Mouse (Mus musculus) spleen, adult 2 months (tissue): ENCODE measurements around the gene Pole.

Source experiments
- CTCF ChIP-seq: fragments of 200-500 bp; IDR thresholded peaks from 2 replicates; pipeline ENCODE4 v1.5.1; 2011; ENCODE audit warnings: mild to moderate bottlenecking, inconsistent platforms; ENCODE audit not compliant: insufficient read depth, insufficient read length, insufficient replicate concordance; ENCODE audit errors: extremely low read depth
- POLR2A ChIP-seq: fragments of 200-500 bp; IDR thresholded peaks from 2 replicates; pipeline ENCODE4 v1.6.1; 2011; ENCODE audit warnings: low read depth, low read length, inconsistent platforms

- TF ChIP-seq POLR2A (no peak), CTCF (no peak)
Observed at GRCm38 (mm10) chr5:110363822-110364545, 77.9 kb downstream of the Pole start.
